Mouse (Mus musculus) effector memory CD4-positive, alpha-beta T cell, adult 5 months (primary cell): ENCODE measurements around the gene Ybx3. TPM values are rescaled to one million over a fixed set of nuclear protein-coding genes. Genes with fewer than 3 reads are reported as not detected.

Source experiments
- polyA plus RNA-seq: library from polyadenylated mRNA; unstranded; fragments of 100-300 nt; shearing (Covaris generic); gene quantifications from one replicate; pipeline ENCODE4 v1.2.1, GENCODE M21; 2017

Gene Ybx3
- 122 TPM for polyA plus RNA-seq

DNA sequence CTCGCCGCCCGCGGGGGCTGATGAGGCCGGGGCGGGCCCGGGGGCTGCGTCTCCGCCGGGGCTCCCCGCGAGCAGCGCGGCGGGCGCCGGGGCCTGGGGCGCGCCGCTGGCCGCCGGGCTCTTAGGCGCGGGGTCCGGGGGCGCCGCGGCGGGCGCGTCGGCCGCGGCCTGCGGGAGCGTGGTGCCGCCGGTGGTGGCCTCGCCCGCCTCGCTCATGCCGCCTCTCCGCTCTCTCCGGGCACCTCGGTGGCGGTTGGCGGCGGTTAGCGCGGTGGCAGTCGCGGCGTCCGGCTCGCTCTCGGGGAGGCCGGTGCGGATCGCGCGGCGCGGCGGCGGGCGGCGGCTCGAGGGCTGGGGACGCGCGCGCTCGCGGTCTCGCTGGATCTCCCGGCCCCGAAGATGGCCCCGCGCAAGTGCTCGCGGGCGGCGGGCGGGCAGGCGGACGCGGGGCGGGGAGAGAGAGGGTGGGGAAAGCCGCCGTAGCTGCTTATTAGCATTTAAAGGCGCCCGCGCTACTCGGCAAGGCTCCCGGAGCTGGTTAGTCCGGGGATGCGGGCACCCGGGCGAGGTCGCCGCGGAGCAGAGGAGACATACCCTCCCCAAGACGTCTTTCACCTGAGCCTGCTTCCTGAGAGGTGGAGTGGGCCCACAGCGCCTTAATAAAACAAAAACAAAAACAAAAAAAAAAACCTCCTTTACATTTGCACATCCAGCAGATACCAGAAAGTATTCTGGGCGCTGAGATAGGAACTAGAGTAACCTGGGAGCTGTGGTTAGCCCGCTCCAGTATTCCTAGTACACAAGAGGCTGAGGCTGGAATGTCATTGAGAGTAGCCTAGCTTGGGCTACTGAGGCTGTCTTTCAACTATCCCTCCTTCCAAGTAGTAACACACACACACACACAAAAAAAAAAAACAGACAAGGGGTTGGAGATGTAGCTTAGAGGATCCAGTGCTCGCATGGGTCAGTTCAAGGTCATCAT is at the start of gene Ybx3:
Gene Ybx3, minus strand, starts transcription at position 437 of the 982 bp plus-strand sequence.

DNA sequence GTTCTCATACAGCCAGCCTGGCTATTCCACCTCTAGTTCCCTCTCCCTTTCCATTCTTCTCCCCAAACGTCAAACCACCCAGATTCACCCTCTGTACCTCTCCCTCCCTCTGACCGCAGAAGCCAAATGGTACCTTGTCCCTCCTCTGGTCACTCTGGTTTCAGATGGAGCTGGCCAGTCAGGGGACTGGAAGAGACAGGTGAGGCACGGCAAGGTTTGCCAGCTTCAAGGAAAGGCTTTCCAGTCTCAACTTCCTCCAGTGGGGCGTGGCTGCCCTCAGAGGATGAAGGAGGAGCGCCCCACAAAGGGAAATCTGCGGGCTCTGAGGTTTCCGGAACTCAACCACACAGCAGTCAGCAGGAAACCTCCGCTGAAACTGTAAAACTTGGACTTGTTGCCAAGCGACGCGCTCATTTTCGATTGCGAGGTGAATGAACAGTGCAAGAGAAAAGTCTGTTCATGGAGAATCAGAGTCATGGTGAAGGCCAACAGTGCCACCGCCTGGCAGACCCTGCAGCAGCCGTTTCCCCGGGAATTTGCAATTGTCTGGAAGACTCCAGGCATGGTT is 34.8 kb downstream of the Ybx3 start, which contains the start of gene Styk1:
Gene Styk1, minus strand, starts transcription at position 246 of the 568 bp plus-strand sequence.

Other genes with a start within 250 kb of the Ybx3 start
- gene Klra2, start 141.1 kb downstream of the Ybx3 start, polyA plus RNA-seq, result not detected
- 22.3 TPM for gene Magohb, start 95.2 kb downstream of the Ybx3 start, polyA plus RNA-seq
- gene Styk1, start 34.9 kb downstream of the Ybx3 start, polyA plus RNA-seq, result 0.51 TPM
- 1.3 TPM for gene 5430401F13Rik, start 97.9 kb upstream of the Ybx3 start, polyA plus RNA-seq
- not detected for gene Gm6619, start 97.9 kb upstream of the Ybx3 start, polyA plus RNA-seq
- 0.35 TPM for gene Tas2r130, start 242.4 kb upstream of the Ybx3 start, polyA plus RNA-seq